Mouse (Mus musculus): ENCODE measurements around the gene Gm45213. TPM values are rescaled to one million over a fixed set of nuclear protein-coding genes. Genes with fewer than 3 reads are reported as not detected.

The Gm45213 gene
- polyA plus RNA-seq, 1 experiment from 2014 or later: not detected

GRCm38 (mm10) chr7:66060066-66060956, 16.9 kb downstream of the Gm45213 start:
- Histone ChIP-seq H3K4me3 (peak overlapping the region; percentile 95), H3K36me3 (peaks cover 35% of the 10 kb centered on the region), H3K27me3 (replicated peaks) (peaks cover 8% of the 10 kb centered on the region; the same call in 1 of the 2 replicates), H3K27ac (peak overlapping the region; percentile 83), H3K9ac (peak overlapping the region; percentile 91), H3K9me3 (replicated peaks) (no peaks in the 10 kb centered on the region), H3K4me2 (peak overlapping the region; percentile 84), H3K4me1 (peaks cover 26% of the 10 kb centered on the region)
- WGBS (ENCODE audit: insufficient replicate concordance): 2% methylated on average over 63 of the region's 64 CpGs
- ATAC-seq: peak; percentile 91

- peaks cover 30% of the 10 kb centered on the region for H3K4me1 ChIP-seq
- H3K4me2 ChIP-seq: peak overlapping the region; percentile 84
- WGBS (ENCODE audit: insufficient replicate concordance): 1% methylated on average over 14 of the region's 14 CpGs
- H3K9ac ChIP-seq: peak overlapping the region; percentile 91
- ATAC-seq: no peak
- peaks cover 41% of the 10 kb centered on the region for H3K36me3 ChIP-seq
- H3K27me3 ChIP-seq (replicated peaks): peaks cover 8% of the 10 kb centered on the region; the same call in 1 of the 2 replicates
- H3K4me3 ChIP-seq: peak overlapping the region; percentile 95
- peak overlapping the region; percentile 83; the same call in 1 of the 2 replicates for H3K27ac ChIP-seq
- H3K9me3 ChIP-seq (replicated peaks): no peaks in the 10 kb centered on the region
Observed at GRCm38 (mm10) chr7:66061057-66061456, 17.7 kb downstream of the Gm45213 start.

- Histone ChIP-seq H3K9me3 (replicated peaks) (no peaks in the 10 kb centered on the region), H3K36me3 (peaks cover 66% of the 10 kb centered on the region), H3K4me3 (no peak overlapping the region), H3K4me2 (no peak overlapping the region), H3K9ac (no peak overlapping the region), H3K27me3 (replicated peaks) (no peaks in the 10 kb centered on the region), H3K4me1 (peaks cover 25% of the 10 kb centered on the region), H3K27ac (no peak overlapping the region)
- no peak for ATAC-seq
- WGBS (ENCODE audit: insufficient replicate concordance): 86% methylated on average over 2 of the region's 2 CpGs
Observed at GRCm38 (mm10) chr7:66076411-66076810, 33.0 kb downstream of the Gm45213 start.

GRCm38 (mm10) chr7:66079364-66080230, 36.2 kb downstream of the Gm45213 start, which contains the start of gene Selenos:
Selenos (plus strand) TSS chr7:66079649.
- WGBS (ENCODE audit: insufficient replicate concordance): under 1% methylated on average over 65 of the region's 65 CpGs
- Histone ChIP-seq H3K27ac (peak within 1 kb of the TSS; percentile 81), H3K9me3 (replicated peaks) (no peaks in the 10 kb centered on the region), H3K36me3 (peaks cover 65% of the 10 kb centered on the region), H3K4me2 (peak within 1 kb of the TSS; percentile 97), H3K4me1 (peaks cover 29% of the 10 kb centered on the region), H3K27me3 (replicated peaks) (no peaks in the 10 kb centered on the region), H3K4me3 (peak within 1 kb of the TSS; percentile 82), H3K9ac (peak within 1 kb of the TSS; percentile 77)
- ATAC-seq: peak; percentile 100

- ATAC-seq: no peak
- no peaks in the 10 kb centered on the region for H3K27me3 ChIP-seq (replicated peaks)
- H3K4me3 ChIP-seq: peak overlapping the region; percentile 82
- H3K4me2 ChIP-seq: peak overlapping the region; percentile 97
- H3K4me1 ChIP-seq: peaks cover 29% of the 10 kb centered on the region
- WGBS (ENCODE audit: insufficient replicate concordance): 37% methylated on average over 5 of the region's 5 CpGs
- H3K9me3 ChIP-seq (replicated peaks): no peaks in the 10 kb centered on the region
- H3K36me3 ChIP-seq: peaks cover 64% of the 10 kb centered on the region
- H3K27ac ChIP-seq: 0 out of 2 replicates have a peak overlapping the region, but pooled peaks have one; percentile 81
- peak overlapping the region; percentile 77 for H3K9ac ChIP-seq
Observed at GRCm38 (mm10) chr7:66080231-66080613, 36.8 kb downstream of the Gm45213 start.

GRCm38 (mm10) chr7:66083757-66084156, 40.4 kb downstream of the Gm45213 start:
- no peak overlapping the region for H3K4me3 ChIP-seq
- peaks cover 76% of the 10 kb centered on the region for H3K36me3 ChIP-seq
- peaks cover 27% of the 10 kb centered on the region for H3K4me1 ChIP-seq
- H3K27ac ChIP-seq: no peak overlapping the region
- ATAC-seq: no peak
- no peaks in the 10 kb centered on the region for H3K27me3 ChIP-seq (replicated peaks)
- no peak overlapping the region for H3K9ac ChIP-seq
- H3K9me3 ChIP-seq (replicated peaks): no peaks in the 10 kb centered on the region
- WGBS (ENCODE audit: insufficient replicate concordance): 87% methylated on average over 6 of the region's 6 CpGs
- H3K4me2 ChIP-seq: no peak overlapping the region

- no peaks in the 10 kb centered on the region for H3K27me3 ChIP-seq (replicated peaks)
- no peak overlapping the region for H3K4me2 ChIP-seq
- H3K9me3 ChIP-seq (replicated peaks): no peaks in the 10 kb centered on the region
- ATAC-seq: no peak
- H3K9ac ChIP-seq: no peak overlapping the region
- H3K4me1 ChIP-seq: peaks cover 23% of the 10 kb centered on the region
- peaks cover 83% of the 10 kb centered on the region for H3K36me3 ChIP-seq
- H3K27ac ChIP-seq: no peak overlapping the region
- WGBS (ENCODE audit: insufficient replicate concordance): 70% methylated on average over 7 of the region's 7 CpGs
- no peak overlapping the region for H3K4me3 ChIP-seq
Observed at GRCm38 (mm10) chr7:66084546-66084945, 41.1 kb downstream of the Gm45213 start.

- Histone ChIP-seq H3K4me2 (no peak overlapping the region), H3K9me3 (replicated peaks) (no peaks in the 10 kb centered on the region), H3K9ac (no peak overlapping the region), H3K4me1 (no peaks in the 10 kb centered on the region), H3K27me3 (replicated peaks) (no peaks in the 10 kb centered on the region), H3K4me3 (no peak overlapping the region), H3K27ac (no peak overlapping the region), H3K36me3 (peaks cover 89% of the 10 kb centered on the region)
- ATAC-seq: no peak
- 78% methylated on average over 4 of the region's 4 CpGs for WGBS (ENCODE audit: insufficient replicate concordance)
Observed at GRCm38 (mm10) chr7:66087652-66088051, 44.2 kb downstream of the Gm45213 start.

- no peaks in the 10 kb centered on the region for H3K9me3 ChIP-seq (replicated peaks)
- H3K36me3 ChIP-seq: peaks cover 85% of the 10 kb centered on the region
- H3K27me3 ChIP-seq (replicated peaks): no peaks in the 10 kb centered on the region
- H3K27ac ChIP-seq: no peak overlapping the region
- ATAC-seq: no peak
- 72% methylated on average over 2 of the region's 2 CpGs for whole genome bisulfite sequencing (ENCODE audit: insufficient replicate concordance)
- H3K4me2 ChIP-seq: no peak overlapping the region
- H3K9ac ChIP-seq: no peak overlapping the region
- H3K4me1 ChIP-seq: no peaks in the 10 kb centered on the region
- H3K4me3 ChIP-seq: no peak overlapping the region
Observed at GRCm38 (mm10) chr7:66088077-66088476, 44.7 kb downstream of the Gm45213 start.

- whole genome bisulfite sequencing (ENCODE audit: insufficient replicate concordance): 83% methylated on average over 11 of the region's 11 CpGs
- Histone ChIP-seq H3K4me3 (no peak overlapping the region), H3K27ac (no peak overlapping the region), H3K36me3 (peaks cover 59% of the 10 kb centered on the region), H3K4me2 (no peak overlapping the region), H3K4me1 (no peaks in the 10 kb centered on the region), H3K27me3 (replicated peaks) (no peaks in the 10 kb centered on the region), H3K9ac (no peak overlapping the region), H3K9me3 (replicated peaks) (no peaks in the 10 kb centered on the region)
- ATAC-seq: no peak
Observed at GRCm38 (mm10) chr7:66090676-66091190, 47.3 kb downstream of the Gm45213 start.

- peak; percentile 30; the same call in 1 of the 2 replicates for ATAC-seq
- H3K36me3 ChIP-seq: peaks cover 51% of the 10 kb centered on the region
- H3K4me3 ChIP-seq: no peak overlapping the region
- H3K27ac ChIP-seq: no peak overlapping the region
- no peak overlapping the region for H3K9ac ChIP-seq
- no peak overlapping the region for H3K4me2 ChIP-seq
- no peaks in the 10 kb centered on the region for H3K27me3 ChIP-seq (replicated peaks)
- H3K4me1 ChIP-seq: no peaks in the 10 kb centered on the region
- H3K9me3 ChIP-seq (replicated peaks): no peaks in the 10 kb centered on the region
- 72% methylated on average over 7 of the region's 7 CpGs for WGBS (ENCODE audit: insufficient replicate concordance)
Observed at GRCm38 (mm10) chr7:66091553-66091952, 48.2 kb downstream of the Gm45213 start.

All from liver, embryonic 12.5 days (tissue).